Mouse (Mus musculus) forebrain, embryonic 13.5 days (tissue): ENCODE data around the gene Psmg1. TPM values are rescaled to one million over a fixed set of nuclear protein-coding genes. Genes with fewer than 3 reads are reported as not detected.

Experiments
- ATAC-seq: fragments of 200-750 bp; cut with Nextera tagmentation; 2 replicates; pipeline ENCODE4 v1.8.0; 2017
- H3K27ac ChIP-seq: fragments of 300-500 bp; sonication (generic); 2 replicates; pipeline ENCODE4 v1.5.1; 2015; ENCODE audit warnings: inconsistent platforms, mild to moderate bottlenecking, moderate library complexity
- H3K27me3 ChIP-seq: fragments of 300-500 bp; sonication (generic); 2 replicates; pipeline ENCODE4 v1.6.1; 2015; ENCODE audit warnings: mild to moderate bottlenecking, inconsistent platforms
- H3K36me3 ChIP-seq: fragments of 300-500 bp; sonication (generic); 2 replicates; pipeline ENCODE4 v1.6.1; 2015; ENCODE audit warnings: mild to moderate bottlenecking, inconsistent platforms; ENCODE audit not compliant: poor library complexity, severe bottlenecking
- H3K4me1 ChIP-seq: fragments of 300-500 bp; sonication (generic); 2 replicates; pipeline ENCODE4 v1.6.1; 2015; ENCODE audit warnings: inconsistent platforms
- H3K4me2 ChIP-seq: fragments of 300-500 bp; sonication (generic); 2 replicates; pipeline ENCODE4 v1.6.1; 2015; ENCODE audit warnings: inconsistent platforms, mild to moderate bottlenecking, moderate library complexity
- H3K4me3 ChIP-seq: fragments of 300-500 bp; sonication (generic); 2 replicates; pipeline ENCODE4 v1.5.1; 2015; ENCODE audit warnings: mild to moderate bottlenecking, inconsistent platforms
- H3K9ac ChIP-seq: fragments of 300-500 bp; sonication (generic); 2 replicates; pipeline ENCODE4 v1.6.1; 2015; ENCODE audit warnings: mild to moderate bottlenecking, inconsistent platforms
- H3K9me3 ChIP-seq: fragments of 300-500 bp; sonication (generic); replicated peaks from 2 replicates; pipeline ENCODE4 v1.6.1; 2016; ENCODE audit warnings: inconsistent platforms
- WGBS: fragments of 180-500 bp; shearing (Covaris S2); methylation state at CpG from one replicate; pipeline ENCODE4 v1.1.7; 2015; 5-methylcytosine and 5-hydroxymethylcytosine counted together
- polyA plus RNA-seq: library from polyadenylated mRNA; unstranded; fragments of >200 nt; fragmentation: Nextera tagmentation; extraction: Ambion mirVana; gene quantifications from 2 replicates; pipeline ENCODE4 v1.2.1, GENCODE M21; 2015

Psmg1 gene
- polyA plus RNA-seq, 1 experiment from 2014 or later = 63.5 TPM

DNA sequence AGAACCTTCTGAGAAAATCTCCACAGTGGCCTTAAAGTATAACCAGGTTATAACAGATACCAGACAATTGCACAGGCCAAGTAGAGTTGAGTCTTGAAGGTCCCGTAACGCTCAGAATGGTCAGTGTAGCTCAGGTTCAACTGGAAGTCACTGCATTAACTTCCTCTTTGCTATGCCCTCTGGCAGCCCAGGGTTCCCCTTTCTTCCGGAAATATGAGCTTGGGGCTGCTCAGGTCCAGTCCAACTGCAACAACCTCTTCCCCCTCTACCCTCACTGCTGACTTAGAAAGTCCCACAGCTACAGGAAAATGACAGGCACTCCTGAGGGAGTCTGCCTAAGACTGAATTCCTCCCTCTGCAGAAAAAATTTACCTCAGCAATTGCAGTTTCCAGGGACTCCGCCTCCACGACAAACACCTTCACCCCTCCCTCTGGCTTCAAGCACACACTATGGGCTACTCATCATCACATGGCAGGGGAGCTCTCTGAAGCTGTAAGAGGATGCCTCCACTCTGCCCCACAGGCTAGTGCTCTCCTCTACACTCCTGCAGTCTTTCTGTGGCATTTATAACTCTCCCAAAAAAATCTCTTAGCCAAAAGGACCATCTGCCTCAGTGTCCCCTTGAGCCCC, 34.9 kb downstream of the Psmg1 start:
- H3K27ac ChIP-seq = no peak overlapping the region
- H3K27me3 ChIP-seq = no peaks in the 10 kb centered on the region
- ATAC-seq = no peak
- peaks cover 2% of the 10 kb centered on the region; the same call in 1 of the 2 replicates for H3K9me3 ChIP-seq
- no peak overlapping the region for H3K4me3 ChIP-seq
- H3K4me1 ChIP-seq = no peaks in the 10 kb centered on the region
- H3K4me2 ChIP-seq = no peak overlapping the region
- no peak overlapping the region for H3K9ac ChIP-seq
- H3K36me3 ChIP-seq = no peaks in the 10 kb centered on the region
- WGBS = 91% methylated on average over 5 of the region's 5 CpGs

DNA sequence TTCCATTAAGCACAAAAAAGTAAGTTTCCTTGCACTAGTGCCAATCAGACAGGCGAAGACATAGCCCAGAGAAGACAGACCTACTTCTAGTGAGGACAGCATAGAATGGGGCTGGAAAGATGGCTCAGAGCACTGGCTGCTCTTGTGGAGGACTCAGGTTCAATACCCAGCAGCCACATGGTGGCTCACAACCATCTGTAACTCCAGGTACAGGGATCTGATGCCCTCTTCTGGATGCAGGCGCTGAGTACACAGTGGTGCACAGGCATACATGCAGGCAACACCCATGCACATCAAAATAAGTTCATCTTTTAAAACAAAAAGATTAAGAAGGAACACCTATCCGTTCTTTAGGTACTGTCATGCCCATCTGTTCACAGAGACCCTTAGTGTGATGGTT, 36.4 kb downstream of the Psmg1 start:
- Histone ChIP-seq H3K9me3 (peaks cover 2% of the 10 kb centered on the region; the same call in 1 of the 2 replicates), H3K9ac (no peak overlapping the region), H3K27ac (no peak overlapping the region), H3K36me3 (no peaks in the 10 kb centered on the region), H3K4me1 (no peaks in the 10 kb centered on the region), H3K4me2 (no peak overlapping the region), H3K27me3 (no peaks in the 10 kb centered on the region), H3K4me3 (no peak overlapping the region)
- WGBS = 89% methylated on average over 3 of the region's 3 CpGs
- no peak for ATAC-seq

DNA sequence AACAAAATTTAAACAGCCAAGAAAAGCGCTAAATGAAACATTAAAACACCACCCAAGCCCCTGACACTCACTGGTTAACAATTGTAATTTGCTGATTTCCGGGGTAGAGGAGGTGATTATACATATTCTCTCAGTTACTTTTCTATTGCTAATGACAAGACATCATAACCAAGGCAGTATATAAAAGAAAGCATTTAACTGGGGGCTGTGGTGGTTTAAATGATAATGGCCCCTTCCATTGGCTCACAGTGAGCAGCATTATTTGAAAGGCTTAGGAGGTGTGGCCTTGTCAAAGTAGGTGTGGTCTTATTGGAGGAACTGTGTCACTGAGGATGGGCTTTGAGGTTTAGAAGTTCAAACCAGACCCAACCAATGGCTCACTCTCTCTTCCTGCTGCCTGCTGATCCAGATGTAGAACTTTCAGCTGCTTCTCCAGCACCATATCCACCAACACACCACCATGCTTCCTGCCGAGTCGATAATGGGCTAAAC, 37.6 kb downstream of the Psmg1 start:
- H3K9me3 ChIP-seq = peaks cover 2% of the 10 kb centered on the region; the same call in 1 of the 2 replicates
- H3K4me3 ChIP-seq = no peak overlapping the region
- H3K27me3 ChIP-seq = no peaks in the 10 kb centered on the region
- H3K4me2 ChIP-seq = no peak overlapping the region
- H3K9ac ChIP-seq = no peak overlapping the region
- H3K4me1 ChIP-seq = no peaks in the 10 kb centered on the region
- H3K27ac ChIP-seq = no peak overlapping the region
- no peaks in the 10 kb centered on the region for H3K36me3 ChIP-seq
- 89% methylated on average over 4 of the region's 4 CpGs for WGBS
- no peak for ATAC-seq

DNA sequence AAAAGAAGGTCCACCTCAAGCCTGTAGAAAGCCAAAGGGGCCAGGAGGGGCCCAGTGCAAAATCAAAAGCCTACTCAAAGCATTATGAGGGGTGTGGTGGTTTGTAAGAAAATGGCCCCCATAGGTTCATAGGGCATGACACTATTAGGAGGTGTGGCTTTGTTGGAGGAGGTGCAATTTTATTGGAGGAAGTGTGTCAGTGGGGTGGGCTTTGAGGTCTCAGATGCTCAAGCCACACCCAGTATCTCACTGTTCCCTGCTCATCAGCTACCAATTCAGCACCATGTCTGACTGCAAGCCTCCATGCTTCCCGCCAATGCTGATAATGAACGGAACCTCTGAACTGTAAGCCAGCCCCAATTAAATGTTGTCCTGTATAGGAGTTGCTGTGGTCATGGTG, 39.3 kb downstream of the Psmg1 start:
- no peak overlapping the region for H3K9ac ChIP-seq
- H3K36me3 ChIP-seq = no peaks in the 10 kb centered on the region
- WGBS = 93% methylated on average over 2 of the region's 2 CpGs
- no peaks in the 10 kb centered on the region for H3K4me1 ChIP-seq
- H3K4me2 ChIP-seq = no peak overlapping the region
- H3K4me3 ChIP-seq = no peak overlapping the region
- no peak overlapping the region for H3K27ac ChIP-seq
- H3K9me3 ChIP-seq = peaks cover 2% of the 10 kb centered on the region; the same call in 1 of the 2 replicates
- no peaks in the 10 kb centered on the region for H3K27me3 ChIP-seq
- ATAC-seq = no peak

DNA sequence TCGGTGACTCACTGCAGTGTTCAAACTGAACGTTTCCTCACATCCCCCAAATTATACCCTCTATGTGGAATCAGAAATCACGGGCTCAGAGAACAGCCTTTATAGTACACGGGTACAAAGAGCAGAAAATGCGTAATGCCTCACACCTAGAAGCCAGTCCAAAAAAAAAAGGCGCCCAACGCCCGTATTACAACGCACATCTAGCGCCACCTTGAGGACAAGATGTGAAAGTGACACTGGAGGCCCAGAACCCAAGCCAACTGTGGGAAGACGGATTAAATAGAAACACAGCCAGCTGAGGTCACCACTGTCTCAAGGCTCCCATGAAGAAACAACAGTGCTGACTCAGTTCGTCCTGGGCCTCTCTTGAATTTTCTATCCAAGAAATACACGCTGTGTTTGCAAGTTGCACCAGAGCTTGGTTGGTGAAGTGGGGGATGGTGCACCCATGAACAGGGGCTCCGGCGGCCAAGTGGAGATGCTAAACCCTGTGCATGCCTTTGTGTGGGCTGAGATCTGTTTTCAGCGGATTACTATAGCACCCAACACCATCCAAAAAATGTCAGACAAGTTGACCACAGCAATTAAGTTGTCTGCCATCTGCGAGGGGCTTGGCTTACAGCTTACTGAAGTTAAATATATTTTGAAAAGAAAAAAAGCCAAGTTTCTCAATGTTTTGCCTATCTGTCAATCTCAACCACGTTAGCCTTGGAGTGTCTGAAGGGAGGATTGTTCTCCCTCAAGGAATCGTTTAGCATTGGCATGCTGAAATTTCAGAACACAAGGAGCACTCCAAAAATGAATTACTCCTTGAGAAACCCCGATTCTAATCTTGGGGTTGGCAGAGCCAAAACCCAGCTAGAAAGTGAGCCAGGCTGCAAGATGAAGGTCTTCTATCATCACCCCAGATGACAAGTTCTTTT, 45.1 kb downstream of the Psmg1 start:
- H3K4me2 ChIP-seq = no peak overlapping the region
- WGBS = 26% methylated on average over 20 of the region's 20 CpGs
- H3K4me3 ChIP-seq = no peak overlapping the region
- no peak overlapping the region for H3K9ac ChIP-seq
- H3K27ac ChIP-seq = no peak overlapping the region
- H3K9me3 ChIP-seq = no peaks in the 10 kb centered on the region
- H3K27me3 ChIP-seq = no peaks in the 10 kb centered on the region
- peak; percentile 53; the same call in 1 of the 2 replicates for ATAC-seq
- H3K36me3 ChIP-seq = no peaks in the 10 kb centered on the region
- peaks cover 3% of the 10 kb centered on the region; the same call in 1 of the 2 replicates for H3K4me1 ChIP-seq

DNA sequence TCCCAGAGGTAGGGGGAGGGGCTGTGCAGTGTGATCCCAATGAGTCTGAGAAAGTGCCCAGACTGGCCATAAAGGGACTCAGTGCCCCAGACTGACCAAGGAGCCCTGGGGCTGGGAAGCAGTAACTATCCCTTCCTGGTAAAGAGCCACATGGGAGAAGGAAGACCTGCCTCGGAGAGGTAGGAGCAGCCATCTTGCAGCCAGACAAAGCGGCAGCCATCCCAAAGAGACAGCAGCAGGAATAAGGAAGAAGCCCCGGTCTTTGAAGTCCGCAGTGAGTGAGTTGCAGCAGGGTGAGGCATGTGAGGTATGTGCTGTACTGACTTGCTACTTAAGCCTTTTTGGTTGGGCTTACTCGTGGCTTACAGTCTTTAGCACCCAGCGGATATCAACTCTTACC, 47.6 kb downstream of the Psmg1 start:
- H3K4me3 ChIP-seq = no peak overlapping the region
- 86% methylated on average over 6 of the region's 6 CpGs for WGBS
- peaks cover 3% of the 10 kb centered on the region; the same call in 1 of the 2 replicates for H3K4me1 ChIP-seq
- H3K4me2 ChIP-seq = no peak overlapping the region
- no peaks in the 10 kb centered on the region for H3K36me3 ChIP-seq
- no peak for ATAC-seq
- H3K9ac ChIP-seq = no peak overlapping the region
- H3K27me3 ChIP-seq = no peaks in the 10 kb centered on the region
- no peak overlapping the region for H3K27ac ChIP-seq
- peaks cover 5% of the 10 kb centered on the region; the same call in 1 of the 2 replicates for H3K9me3 ChIP-seq

DNA sequence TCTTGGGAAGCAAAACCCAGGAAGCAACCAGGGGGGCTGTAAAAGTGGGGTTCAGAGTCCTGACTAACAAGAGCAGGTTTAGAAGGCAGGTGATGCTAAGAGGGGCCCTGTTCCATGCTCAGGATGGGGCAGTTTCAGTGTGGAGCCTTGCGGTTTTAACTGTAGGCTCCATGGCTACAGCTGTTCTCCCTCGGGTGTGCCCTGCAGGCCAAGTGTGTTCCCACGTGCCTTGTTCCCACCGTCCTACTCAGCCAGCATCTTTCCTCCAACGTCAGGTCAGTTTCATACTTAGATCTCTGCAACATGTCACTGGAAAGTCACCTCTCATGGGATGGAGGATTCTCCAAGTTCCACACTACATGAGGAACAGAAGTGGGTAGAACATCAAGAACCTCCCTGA, 49.2 kb downstream of the Psmg1 start:
- no peak overlapping the region for H3K9ac ChIP-seq
- 94% methylated on average over 5 of the region's 5 CpGs for WGBS
- no peak overlapping the region for H3K27ac ChIP-seq
- H3K4me1 ChIP-seq = peaks cover 3% of the 10 kb centered on the region; the same call in 1 of the 2 replicates
- no peak for ATAC-seq
- H3K36me3 ChIP-seq = no peaks in the 10 kb centered on the region
- H3K4me2 ChIP-seq = no peak overlapping the region
- no peak overlapping the region for H3K4me3 ChIP-seq
- H3K9me3 ChIP-seq = peaks cover 5% of the 10 kb centered on the region; the same call in 1 of the 2 replicates
- no peaks in the 10 kb centered on the region for H3K27me3 ChIP-seq

DNA sequence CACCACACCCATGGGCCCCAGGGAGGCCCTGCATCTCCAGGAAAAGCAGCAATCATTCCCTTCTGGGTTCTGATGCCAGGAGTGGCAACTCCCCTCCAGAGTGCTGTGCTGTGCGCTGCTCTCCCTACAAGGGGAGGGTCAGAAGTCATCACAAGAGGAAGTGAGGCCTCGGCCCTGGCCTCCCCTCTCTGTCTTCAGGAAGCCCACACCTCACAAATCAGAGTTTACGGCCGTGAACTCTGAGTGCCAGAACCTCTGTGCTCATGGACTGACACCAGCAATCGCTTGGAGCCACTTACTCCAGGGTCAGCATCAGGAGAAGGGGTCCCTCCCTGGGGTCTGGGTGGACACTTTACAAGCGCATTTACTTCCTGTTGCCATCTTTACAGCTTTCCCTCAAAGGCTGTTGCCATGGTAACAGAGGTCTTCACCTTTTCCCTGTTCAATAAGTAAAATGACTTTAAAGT, 55.2 kb downstream of the Psmg1 start:
- H3K27me3 ChIP-seq = no peaks in the 10 kb centered on the region
- WGBS = 65% methylated on average over 6 of the region's 6 CpGs
- ATAC-seq = no peak
- no peak overlapping the region for H3K27ac ChIP-seq
- no peaks in the 10 kb centered on the region for H3K36me3 ChIP-seq
- peaks cover 5% of the 10 kb centered on the region; the same call in 1 of the 2 replicates for H3K9me3 ChIP-seq
- no peak overlapping the region for H3K4me3 ChIP-seq
- no peak overlapping the region for H3K4me2 ChIP-seq
- no peak overlapping the region for H3K9ac ChIP-seq
- no peaks in the 10 kb centered on the region for H3K4me1 ChIP-seq

DNA sequence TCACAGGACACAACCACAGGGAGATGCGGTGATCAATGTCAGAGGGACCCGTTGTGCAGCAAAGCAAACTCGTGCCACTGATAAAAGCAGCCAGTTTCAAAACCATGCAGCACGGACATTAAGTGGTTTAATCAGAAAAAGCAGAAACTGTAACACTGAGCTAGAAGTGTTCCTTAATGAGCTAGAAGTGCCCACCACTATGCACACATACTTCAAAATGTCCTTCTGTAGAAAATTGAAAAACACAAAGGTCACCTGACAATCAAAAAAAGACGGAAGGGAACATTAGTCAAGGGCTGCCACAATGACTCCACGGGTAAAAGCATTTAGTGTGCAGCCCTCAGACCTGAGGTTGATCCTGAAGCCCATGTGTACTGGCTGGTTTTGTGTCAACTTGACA, 57.9 kb downstream of the Psmg1 start:
- no peaks in the 10 kb centered on the region for H3K36me3 ChIP-seq
- WGBS = 79% methylated on average over 6 of the region's 6 CpGs
- peaks cover 5% of the 10 kb centered on the region; the same call in 1 of the 2 replicates for H3K4me1 ChIP-seq
- no peaks in the 10 kb centered on the region; the same call in 1 of the 2 replicates for H3K9me3 ChIP-seq
- no peak overlapping the region for H3K4me3 ChIP-seq
- H3K27me3 ChIP-seq = no peaks in the 10 kb centered on the region
- H3K9ac ChIP-seq = no peak overlapping the region
- H3K4me2 ChIP-seq = no peak overlapping the region
- H3K27ac ChIP-seq = no peak overlapping the region
- ATAC-seq = no peak

DNA sequence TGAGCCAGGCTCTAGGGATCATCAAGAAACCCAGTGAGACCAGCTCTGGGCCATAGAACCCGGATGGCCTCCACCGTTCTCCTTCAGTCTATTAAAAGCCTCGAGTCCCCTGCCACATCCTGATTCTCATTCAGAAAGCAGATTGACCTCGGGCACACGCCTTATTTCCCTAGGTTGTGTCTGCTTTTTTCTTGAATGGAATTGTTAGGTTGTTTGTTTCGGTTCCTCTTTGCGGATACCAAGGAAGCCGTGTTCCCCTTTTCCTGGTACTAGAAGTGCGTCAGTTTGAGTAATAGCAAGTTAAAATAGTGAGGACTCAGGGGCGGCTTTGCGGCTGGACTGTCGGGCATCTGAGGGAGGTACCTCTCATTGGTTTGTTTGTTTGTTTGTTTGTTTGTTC, 59.3 kb downstream of the Psmg1 start:
- H3K9me3 ChIP-seq = no peaks in the 10 kb centered on the region
- H3K4me2 ChIP-seq = no peak overlapping the region
- H3K27me3 ChIP-seq = no peaks in the 10 kb centered on the region
- 87% methylated on average over 12 of the region's 12 CpGs for WGBS
- H3K4me1 ChIP-seq = peaks cover 5% of the 10 kb centered on the region; the same call in 1 of the 2 replicates
- no peak overlapping the region for H3K9ac ChIP-seq
- no peak for ATAC-seq
- no peak overlapping the region for H3K4me3 ChIP-seq
- no peak overlapping the region for H3K27ac ChIP-seq
- no peaks in the 10 kb centered on the region for H3K36me3 ChIP-seq
